Mouse (Mus musculus) frontal cortex, postnatal 14 days (tissue): Measurements from ENCODE around the gene Rnf208.

Source experiments
- DNase-seq, 2 experiments: peaks; one replicate each; pipeline ENCODE4 v3.0.0; 2022; ENCODE audit warnings: low spot score in 2 of 2

The Rnf208 gene

DNA sequence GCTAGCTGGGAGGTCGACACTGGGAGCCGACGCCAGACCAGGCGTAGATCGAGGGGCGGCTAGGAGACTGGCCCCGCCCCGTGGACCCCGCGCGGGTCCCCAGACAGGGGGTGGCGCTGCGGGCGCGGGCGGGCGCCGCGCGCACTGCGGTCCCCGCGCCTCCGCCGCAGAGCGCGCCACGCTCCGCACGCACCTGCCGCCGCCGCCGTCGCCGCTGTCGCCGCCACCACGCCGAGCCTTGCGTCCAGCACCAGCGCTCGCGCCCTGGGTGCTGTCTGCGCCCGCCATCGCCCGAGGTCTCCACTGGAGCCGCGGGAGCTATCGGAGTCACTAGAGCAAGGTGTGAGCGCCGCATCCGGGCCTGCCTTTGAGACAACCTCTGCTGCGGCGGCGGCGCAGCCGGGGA, at the start of gene Rnf208, which contains the start of gene Cysrt1:
Gene Rnf208, plus strand, starts transcription at position 155 of the 406 bp plus-strand sequence.
Gene Cysrt1, minus strand, starts transcription at position 352 of the 406 bp plus-strand sequence.
- peak in 1 of 2 experiments; percentile 38 for DNase-seq

DNA sequence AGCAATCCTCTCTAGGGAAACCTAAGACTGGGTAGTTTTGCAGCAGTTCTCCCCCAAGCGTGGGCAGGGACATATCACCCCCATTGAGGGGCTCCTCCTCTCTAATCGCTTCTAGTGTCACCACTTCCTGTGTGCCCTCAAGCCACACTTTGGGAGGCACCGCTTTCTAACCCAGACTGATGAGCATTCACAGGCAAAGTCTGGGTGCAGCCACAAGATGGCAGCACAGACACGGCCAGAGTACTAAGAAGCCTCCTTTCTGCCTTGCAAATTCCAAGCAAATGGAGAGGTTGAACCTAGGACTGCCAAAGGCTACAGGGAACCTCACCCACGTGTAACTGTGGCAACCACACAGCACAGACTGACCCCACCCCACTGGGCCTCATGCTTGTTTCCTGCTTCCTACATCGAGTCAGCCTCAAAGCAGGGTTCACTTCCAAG, 48.7 kb upstream of the Rnf208 start:
- DNase-seq = peak; percentile 74 to 77

DNA sequence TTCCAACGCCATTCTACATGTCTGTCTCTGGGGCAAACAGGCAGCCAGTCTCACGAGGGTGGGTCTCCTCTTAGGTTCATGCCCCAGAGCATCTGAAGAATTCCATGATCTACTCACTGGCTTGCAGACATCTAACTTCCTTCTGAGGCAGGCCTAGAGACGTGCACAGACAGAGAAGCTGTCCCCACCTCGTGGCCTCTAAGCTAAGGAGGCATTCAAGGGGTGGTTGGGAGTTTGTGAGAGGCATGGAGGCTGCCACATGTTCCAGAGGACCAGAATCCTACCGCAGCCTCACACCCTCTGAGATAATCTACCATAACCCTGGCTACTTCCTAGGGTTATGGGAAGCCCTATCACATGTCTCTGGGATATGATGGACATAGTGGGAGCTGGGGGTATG, 48.0 kb upstream of the Rnf208 start:
- DNase-seq = no peak

- DNase-seq = no peak
These were observed 47.4 kb upstream of the Rnf208 start for GRCm38 (mm10) chr2:25194486-25195171.

DNA sequence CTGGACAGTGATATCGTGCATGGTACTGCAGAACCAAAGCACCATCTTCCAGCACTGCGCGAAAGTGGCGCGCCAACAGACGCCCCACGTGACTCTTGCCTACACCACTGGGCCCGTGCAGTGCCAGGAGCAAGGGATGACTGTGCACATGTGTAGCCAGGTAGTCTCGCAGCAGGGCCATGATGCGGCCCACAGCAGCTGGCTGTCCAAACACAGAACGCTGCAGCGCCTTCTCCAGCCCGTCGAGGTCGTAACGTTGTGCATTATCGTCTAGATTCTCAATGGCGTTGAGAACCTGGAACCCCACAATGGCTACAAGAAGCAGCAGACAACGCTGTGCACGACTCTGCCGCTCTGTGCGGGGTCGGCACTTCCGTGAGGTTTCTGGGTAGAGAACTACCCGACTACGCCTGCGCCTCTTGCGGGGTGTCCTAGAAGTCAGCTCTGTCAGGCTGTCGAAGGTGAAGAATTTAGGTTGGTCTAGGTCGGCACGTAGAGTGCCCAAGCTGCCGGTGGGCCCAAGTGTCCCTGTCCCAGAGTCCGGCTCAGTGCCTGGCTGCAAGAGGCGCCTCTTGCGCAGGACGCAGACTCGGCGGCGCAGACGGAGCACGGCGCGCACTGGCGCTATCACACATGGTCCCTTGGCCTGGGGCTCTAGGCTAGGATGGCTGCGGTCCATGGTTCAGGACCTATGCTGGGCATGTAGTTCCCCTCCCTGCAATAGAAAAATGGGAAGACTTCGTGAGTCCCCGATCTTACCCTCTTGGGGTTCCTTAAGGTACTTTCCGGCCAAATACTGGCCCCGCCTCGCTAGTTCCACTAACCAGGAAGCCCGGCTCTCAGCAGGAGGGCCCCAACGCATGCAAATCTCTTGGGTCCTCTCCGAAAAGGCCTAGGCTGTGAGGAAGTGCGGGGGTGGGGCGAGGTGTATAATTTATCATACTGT, 46.6 kb upstream of the Rnf208 start:
- no peak for DNase-seq

GRCm38 (mm10) chr2:25196172-25196954, 45.7 kb upstream of the Rnf208 start, which contains the start of gene Tor4a:
Tor4a (minus strand) TSS chr2:25196886.
- DNase-seq = no peak

GRCm38 (mm10) chr2:25197191-25197590, 44.9 kb upstream of the Rnf208 start:
- no peak for DNase-seq

DNA sequence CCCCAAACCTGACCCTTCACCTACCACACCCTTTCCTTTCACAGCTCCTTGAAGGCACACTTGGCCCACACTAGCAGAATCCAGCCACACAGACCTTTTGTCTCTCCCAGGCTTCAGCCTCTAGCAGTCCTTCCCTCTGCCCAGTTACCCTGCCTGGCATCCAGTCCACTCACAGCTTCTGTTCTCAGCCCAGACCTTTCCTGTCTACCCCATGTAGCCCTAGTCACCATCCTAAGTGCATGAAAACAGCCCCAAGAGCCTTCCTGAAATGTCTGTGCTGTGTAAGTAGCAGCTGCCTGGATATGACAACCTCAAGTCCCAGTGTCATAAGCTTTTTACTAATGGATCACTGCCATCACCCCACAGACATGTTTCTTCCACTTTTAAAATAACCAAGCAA, 44.1 kb upstream of the Rnf208 start:
- DNase-seq = no peak

DNA sequence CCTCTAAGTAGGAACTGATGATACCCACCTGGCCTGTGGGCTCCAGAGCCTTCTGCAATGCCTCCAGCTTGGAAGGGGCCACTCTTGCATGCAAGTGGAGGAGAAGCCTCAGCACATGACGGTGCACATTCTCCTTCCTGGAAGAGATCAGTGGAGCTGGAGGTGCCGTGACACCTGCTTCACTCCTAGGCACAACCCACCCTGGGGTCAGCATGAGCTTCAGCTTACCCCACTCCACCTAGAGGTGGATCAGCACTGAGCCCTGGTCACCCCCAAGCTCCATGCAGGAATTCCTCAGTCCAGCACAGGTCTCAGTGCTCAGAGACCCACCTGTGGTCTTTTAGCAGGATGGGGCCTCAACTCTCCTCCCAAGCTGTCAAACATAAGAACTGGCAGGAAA, 41.4 kb upstream of the Rnf208 start:
- no peak for DNase-seq

DNA sequence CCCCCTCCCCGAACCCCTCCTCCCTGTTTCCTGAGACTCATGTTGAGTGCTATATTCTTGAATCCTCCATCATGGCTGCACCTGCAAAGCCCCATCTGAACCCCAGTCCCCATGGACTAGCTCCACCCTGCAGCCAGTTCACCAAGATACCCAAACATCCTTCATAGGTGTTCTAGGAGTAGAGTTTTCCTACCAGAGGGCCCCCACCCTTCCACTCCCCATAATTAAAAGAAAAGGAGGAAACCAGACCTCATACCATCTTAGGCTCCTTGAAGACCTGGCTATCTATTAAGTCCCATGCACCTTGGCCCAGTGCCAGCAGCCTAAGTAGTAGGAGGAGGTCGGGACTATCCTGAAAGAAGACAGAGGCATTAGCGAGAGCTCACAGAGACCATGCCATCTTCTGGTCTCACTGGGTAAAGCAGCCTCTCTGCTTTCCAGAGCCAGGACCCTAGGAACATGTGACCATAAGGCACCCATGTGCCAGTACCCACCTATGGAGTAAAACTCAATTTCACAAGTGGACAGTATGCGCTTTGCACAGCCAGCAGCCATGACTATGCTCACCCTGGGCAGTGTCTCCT, 38.3 kb upstream of the Rnf208 start:
- DNase-seq = no peak

GRCm38 (mm10) chr2:25207593-25207992, 34.5 kb upstream of the Rnf208 start:
- no peak for DNase-seq

GRCm38 (mm10) chr2:25210686-25211085, 31.4 kb upstream of the Rnf208 start:
- DNase-seq = no peak

DNA sequence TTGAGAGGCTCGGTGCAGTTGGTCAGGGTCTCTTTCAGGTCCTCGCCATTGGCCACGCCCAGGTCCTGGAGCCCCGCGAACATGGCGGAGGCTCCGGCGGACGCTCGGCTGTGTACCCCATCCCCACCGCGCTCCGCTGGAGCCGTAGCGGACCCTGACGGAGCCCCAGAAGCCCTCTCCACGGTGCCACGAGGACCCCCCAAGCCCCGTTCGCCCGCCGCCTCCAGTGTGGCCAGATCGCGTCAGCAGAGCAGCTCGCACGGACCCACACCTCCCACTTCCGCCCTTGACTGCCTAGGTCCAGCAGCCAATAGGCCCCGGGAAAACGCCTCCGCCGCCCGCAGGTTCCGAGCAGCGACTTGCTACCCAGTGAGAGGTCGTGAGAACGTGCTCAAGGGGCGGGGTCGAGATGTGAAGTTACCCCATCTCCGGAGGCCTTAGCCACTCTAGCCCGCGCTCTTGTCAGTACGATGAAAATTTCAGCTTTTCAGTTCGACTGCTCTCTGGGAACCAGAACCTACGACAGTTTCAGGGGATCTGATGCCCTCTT, 30.9 kb upstream of the Rnf208 start, which contains the start of gene Nelfb:
Gene Nelfb, minus strand, starts transcription at position 369 of the 550 bp plus-strand sequence.
- peak; percentile 70 to 78 for DNase-seq

DNA sequence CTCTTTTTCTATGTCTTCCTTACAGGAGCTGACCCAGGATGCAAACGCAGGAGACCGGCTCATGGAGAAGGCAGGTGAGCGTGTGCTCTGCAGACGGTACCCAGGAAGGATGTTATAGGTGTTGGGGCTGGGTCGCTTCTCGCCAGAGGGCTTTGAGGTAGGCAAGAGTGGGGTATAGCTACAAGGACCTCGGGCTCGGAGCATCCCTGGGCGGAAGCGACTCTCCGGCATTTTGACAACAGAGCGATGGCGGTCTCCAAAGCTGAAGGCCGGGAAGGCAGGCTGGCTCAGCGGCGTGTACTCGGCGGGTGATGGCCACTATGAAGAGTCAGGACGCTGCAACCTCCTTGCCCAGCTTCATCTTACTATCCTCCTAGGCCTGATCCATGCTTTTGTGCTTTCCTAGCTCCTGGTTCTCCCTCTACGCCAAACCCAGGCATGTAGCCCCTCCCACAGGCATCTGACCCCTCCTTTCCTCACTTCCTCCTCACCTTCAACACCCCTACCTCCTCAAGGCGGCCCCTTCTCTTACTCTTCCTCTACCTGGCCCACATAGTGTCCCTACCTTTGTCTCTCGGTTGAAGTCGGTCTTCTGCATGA, 28.7 kb upstream of the Rnf208 start:
- no peak for DNase-seq

- DNase-seq = no peak
These were observed 27.6 kb upstream of the Rnf208 start, which contains the start of gene Stpg3 for GRCm38 (mm10) chr2:25214444-25214843. Stpg3 (minus strand) TSS chr2:25214637.

- no peak for DNase-seq
These were observed 24.4 kb upstream of the Rnf208 start for GRCm38 (mm10) chr2:25217666-25218065.

GRCm38 (mm10) chr2:25218445-25218844, 23.6 kb upstream of the Rnf208 start, which contains the start of gene Fam166a:
Fam166a (plus strand) TSS chr2:25218745.
- no peak for DNase-seq

DNA sequence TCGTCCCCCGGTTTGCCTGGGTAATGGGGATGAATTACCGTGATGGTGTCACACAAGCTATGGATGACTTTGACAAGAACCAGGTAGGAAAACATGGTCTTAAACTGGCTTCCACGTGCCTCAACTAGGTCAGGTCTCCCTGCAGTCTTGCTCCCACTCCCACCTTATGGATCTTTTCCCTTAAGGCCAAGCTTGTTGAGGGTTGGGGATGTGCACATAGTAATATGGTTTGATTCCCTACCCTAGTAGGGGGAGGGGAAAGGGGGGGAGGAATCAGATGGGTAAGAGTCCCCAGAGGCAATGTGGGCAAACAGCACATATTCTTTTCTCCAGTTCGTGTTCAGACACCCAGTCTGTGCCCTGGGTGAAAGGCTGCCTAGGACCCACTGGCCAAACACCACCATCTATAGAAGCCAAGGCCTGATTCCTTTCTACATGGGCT, 20.7 kb upstream of the Rnf208 start:
- no peak for DNase-seq

DNA sequence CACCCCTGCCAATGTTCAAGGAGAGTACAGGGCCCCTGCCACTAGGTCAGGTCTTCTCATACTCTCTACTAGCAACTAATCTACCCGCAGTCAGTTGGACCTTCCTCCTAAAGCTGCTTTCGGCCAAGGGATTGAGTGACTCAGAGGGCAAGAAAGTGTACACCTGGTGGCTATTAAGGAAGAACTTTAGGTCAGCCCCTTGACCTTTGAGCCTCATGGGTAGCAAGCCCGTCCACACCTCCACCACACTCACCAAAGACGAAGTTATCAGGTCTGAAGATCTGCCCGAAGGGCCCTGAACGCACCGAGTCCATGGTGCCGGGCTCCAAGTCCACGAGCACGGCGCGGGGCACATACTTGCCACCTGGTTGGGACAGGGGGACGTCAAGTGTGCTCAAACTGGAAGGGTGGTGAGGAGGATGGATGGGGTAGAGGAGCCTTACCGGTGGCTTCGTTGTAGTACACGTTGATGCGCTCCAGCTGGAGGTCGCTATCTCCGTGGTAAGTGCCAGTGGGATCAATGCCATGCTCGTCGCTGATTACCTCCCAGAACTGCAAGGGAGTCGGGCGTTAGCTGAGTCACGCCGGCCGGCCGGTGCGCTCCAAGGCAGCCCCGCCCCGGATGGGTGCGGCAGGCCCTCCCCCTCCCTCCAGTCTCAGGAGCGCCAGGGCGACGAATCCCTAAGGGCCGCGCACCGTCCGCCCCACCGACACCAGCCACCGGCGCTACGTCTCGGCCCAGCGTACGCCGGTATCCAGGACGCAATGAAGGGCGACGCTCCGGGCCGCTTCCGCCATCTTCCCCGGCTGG, 18.2 kb upstream of the Rnf208 start:
- peak in 1 of 2 experiments; percentile 47 for DNase-seq

DNA sequence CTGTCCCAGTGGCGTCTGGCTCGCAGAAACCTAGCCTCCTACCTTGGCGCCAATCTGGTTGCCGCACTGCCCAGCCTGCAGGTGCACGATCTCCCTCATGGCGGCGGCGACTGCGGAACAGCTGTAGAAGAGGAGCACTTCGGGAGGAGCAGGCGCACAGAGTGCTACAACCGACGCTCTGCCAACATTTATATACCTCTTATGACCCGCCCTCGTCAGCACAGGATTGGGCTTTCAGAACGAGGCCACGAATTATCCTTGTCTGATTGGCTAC, 17.6 kb upstream of the Rnf208 start, which contains the start of gene Tubb4b:
Gene Tubb4b, minus strand, starts transcription at position 211 of the 274 bp plus-strand sequence.
- no peak for DNase-seq
